20 mouse cellular contexts compared by ENCODE assay signal in the genomic region with DNA sequence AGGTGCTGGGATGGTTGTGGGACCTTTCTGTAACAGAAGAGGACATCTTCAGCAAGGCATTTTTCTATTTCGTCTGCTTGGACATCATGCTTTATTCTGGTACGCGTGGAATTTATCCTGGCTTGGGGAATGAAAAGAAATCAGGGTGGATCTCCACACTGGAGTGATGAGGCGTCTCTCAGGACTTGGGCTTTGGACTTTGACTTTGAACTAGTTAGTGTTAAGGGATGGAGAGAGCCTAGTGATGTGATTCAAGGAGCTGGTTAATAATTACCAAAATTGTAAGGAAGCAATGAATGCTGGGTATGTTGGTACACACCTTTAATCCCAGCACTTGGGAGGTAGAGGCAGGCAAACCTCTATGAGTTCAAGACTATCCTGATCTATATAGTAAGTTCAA.
"Had no signal": no experiment of that assay in that cellular context is flagged by ENCODE, and none has a peak within 500 bp of the region (broad histone marks: within the 10 kb centered on the region; RNA-seq: fewer than 3 reads in every experiment).

No protein-coding gene starts in this region.

- H3K4me3 ChIP-seq: limb, embryonic 12.5 days; limb, embryonic 15.5 days; midbrain, embryonic 12.5 days; midbrain, embryonic 15.5 days; neural tube, embryonic 12.5 days; neural tube, embryonic 15.5 days; stomach, embryonic 15.5 days had no signal

- H3K4me1 ChIP-seq: limb, embryonic 12.5 days; limb, embryonic 15.5 days; midbrain, embryonic 12.5 days; midbrain, embryonic 15.5 days; neural tube, embryonic 12.5 days; neural tube, embryonic 15.5 days; stomach, embryonic 15.5 days had no signal

- ATAC-seq: liver, postnatal 0 days; lung, postnatal 0 days; midbrain, embryonic 15.5 days had no signal

- DNase-seq: layer of hippocampus, postnatal 36 days; left cerebral cortex, postnatal 4 days; liver, postnatal 0 days; lung, embryonic 14.5 days; right cerebral cortex, adult 18-20 months; right cerebral cortex, postnatal 14 days; right cerebral cortex, postnatal 4 days; spleen, adult 18-20 months; thymus, postnatal 25 days had no signal

- H3K4me2 ChIP-seq: limb, embryonic 12.5 days; limb, embryonic 15.5 days; liver, embryonic 11.5 days; lung, embryonic 14.5 days; midbrain, embryonic 12.5 days; midbrain, embryonic 15.5 days; neural tube, embryonic 12.5 days; neural tube, embryonic 15.5 days; stomach, embryonic 15.5 days had no signal

- H3K9me3 ChIP-seq: limb, embryonic 12.5 days; limb, embryonic 15.5 days; midbrain, embryonic 12.5 days; midbrain, embryonic 15.5 days; neural tube, embryonic 12.5 days; neural tube, embryonic 15.5 days; stomach, embryonic 15.5 days had no signal

- H3K27ac ChIP-seq: limb, embryonic 12.5 days; limb, embryonic 15.5 days; liver, embryonic 14.5 days; macrophage; midbrain, embryonic 12.5 days; midbrain, embryonic 15.5 days; neural tube, embryonic 12.5 days; neural tube, embryonic 15.5 days; stomach, embryonic 15.5 days had no signal

- H3K36me3 ChIP-seq: limb, embryonic 12.5 days; limb, embryonic 15.5 days; midbrain, embryonic 12.5 days; midbrain, embryonic 15.5 days; neural tube, embryonic 12.5 days; neural tube, embryonic 15.5 days; stomach, embryonic 15.5 days had no signal

- H3K27me3 ChIP-seq: limb, embryonic 12.5 days; limb, embryonic 15.5 days; midbrain, embryonic 12.5 days; midbrain, embryonic 15.5 days; neural tube, embryonic 12.5 days; neural tube, embryonic 15.5 days; stomach, embryonic 15.5 days had no signal

- H3K9ac ChIP-seq: limb, embryonic 12.5 days; limb, embryonic 15.5 days; liver, embryonic 14.5 days; liver, postnatal 0 days; lung, embryonic 14.5 days; midbrain, embryonic 12.5 days; midbrain, embryonic 15.5 days; neural tube, embryonic 12.5 days; neural tube, embryonic 15.5 days; stomach, embryonic 15.5 days had no signal
